Mouse (Mus musculus): Measurements from ENCODE around the gene Fam198b. TPM values are rescaled to one million over a fixed set of nuclear protein-coding genes. Genes with fewer than 3 reads are reported as not detected.

The Fam198b gene
- total RNA-seq (2023), result under 1 TPM in 1 of 2 experiments, not detected in 1; 0.20 TPM

DNA sequence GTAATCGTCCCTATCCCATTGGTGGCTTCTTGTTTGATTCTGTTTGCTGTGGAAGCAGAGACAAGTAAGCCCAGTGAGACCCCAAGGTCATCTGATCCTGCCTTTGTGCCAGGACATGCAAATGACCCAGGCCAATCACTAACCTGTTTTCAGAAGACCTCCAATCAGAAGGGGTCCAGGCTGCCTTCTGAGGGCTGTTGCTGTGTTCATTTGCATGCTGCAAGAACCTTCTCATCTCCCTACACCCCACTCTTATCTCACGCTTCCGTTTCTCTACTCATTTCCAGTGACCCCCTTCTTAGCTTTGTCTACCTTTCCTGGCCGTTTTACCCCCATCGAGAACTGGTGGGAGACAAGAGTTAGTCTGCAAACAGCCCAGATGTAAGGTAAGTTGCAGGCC is at the start of gene Fam198b:
Gene Fam198b (plus strand): TSS at position 229 of the 400 bp plus-strand sequence.

DNA sequence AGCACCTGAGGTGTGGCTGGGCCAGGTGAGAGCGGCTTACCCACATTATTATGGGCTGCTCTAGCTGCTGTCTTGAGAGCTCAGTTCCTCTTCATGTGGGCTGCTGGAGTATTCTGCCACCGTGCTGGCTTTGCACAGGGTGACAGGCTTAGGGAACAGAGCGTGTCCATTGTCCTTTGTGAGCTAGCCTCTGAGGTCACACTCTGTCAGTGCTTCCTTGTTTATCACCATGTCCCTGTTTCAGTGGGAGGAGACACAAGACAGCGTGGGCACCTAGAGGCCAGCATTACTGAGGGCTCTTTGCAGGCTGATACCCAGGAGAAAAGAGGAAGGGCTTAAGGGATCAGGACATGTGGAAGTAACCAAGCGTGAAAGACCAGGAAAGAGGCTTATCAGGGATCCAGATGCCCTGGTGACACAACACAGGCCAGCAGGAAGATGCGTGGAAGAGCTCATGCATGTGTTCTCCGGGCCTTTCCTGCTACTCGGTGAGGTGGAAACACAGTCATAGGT is 31.6 kb upstream of the Fam198b start, which contains the start of gene Tmem144:
Gene Tmem144 (minus strand): TSS at position 120 of the 513 bp plus-strand sequence.

Other genes starting within 250 kb of the Fam198b start
- gene Rxfp1, start 146.7 kb upstream of the Fam198b start, total RNA-seq (2023), result 1 to 10 TPM in 1 of 2 experiments, under 1 TPM in 1; 0.62 to 1.8 TPM
- under 1 TPM; 0.29 to 0.62 TPM for gene Tmem144, start 31.8 kb upstream of the Fam198b start, total RNA-seq (2023)